Mouse (Mus musculus) kidney, adult 2 months (tissue): ENCODE results near the gene Nectin1. TPM values are rescaled to one million over a fixed set of nuclear protein-coding genes. Genes with fewer than 3 reads are reported as not detected.

Experiments
- DNase-seq: peaks from one replicate; pipeline ENCODE4 v3.0.0; 2021
- H3K27ac ChIP-seq: fragments of 200-500 bp; 2 replicates; pipeline ENCODE4 v1.5.1; 2012; ENCODE audit warnings: low read depth, low read length, control low read depth, inconsistent platforms; ENCODE audit not compliant: insufficient read depth
- H3K27me3 ChIP-seq: fragments of 200-500 bp; replicated peaks from 2 replicates; pipeline ENCODE4 v1.6.1; 2012; ENCODE audit warnings: mild to moderate bottlenecking, moderate library complexity, low read length, inconsistent platforms; ENCODE audit not compliant: control insufficient read depth, insufficient read depth
- H3K36me3 ChIP-seq: fragments of 200-500 bp; 2 replicates; pipeline ENCODE4 v1.6.1; 2012; ENCODE audit warnings: mild to moderate bottlenecking, moderate library complexity, low read length, inconsistent platforms; ENCODE audit not compliant: control insufficient read depth, insufficient read depth
- H3K4me1 ChIP-seq: fragments of 200-500 bp; 2 replicates; pipeline ENCODE4 v1.6.1; 2011; ENCODE audit warnings: low read length; ENCODE audit not compliant: control insufficient read depth, insufficient read depth
- H3K4me3 ChIP-seq: fragments of 200-500 bp; 2 replicates; pipeline ENCODE4 v1.5.1; 2011; ENCODE audit warnings: mild to moderate bottlenecking, low read depth, low read length, control low read depth; ENCODE audit not compliant: insufficient read depth
- CTCF ChIP-seq: fragments of 200-500 bp; conservative IDR thresholded peaks from 2 replicates; pipeline ENCODE4 v1.5.1; 2011; ENCODE audit warnings: low read depth, mild to moderate bottlenecking, control low read depth, low read length, moderate library complexity, mixed read lengths; ENCODE audit not compliant: insufficient read depth, insufficient read length
- POLR2A ChIP-seq: fragments of 200-500 bp; IDR thresholded peaks from one replicate; pipeline ENCODE4 v1.6.1; 2011; ENCODE audit warnings: low read depth, low read length, control low read depth
- WGBS: fragments of 180-500 bp; shearing (Covaris S2); methylation state at CpG from one replicate; pipeline ENCODE4 v1.1.7; 2018; 5-methylcytosine and 5-hydroxymethylcytosine counted together
- polyA plus RNA-seq: library from polyadenylated mRNA; depleted of rRNA; stranded (reverse); fragments of >200 nt; gene quantifications from 2 replicates; pipeline ENCODE4 v1.2.3, GENCODE M21; 2012

Nectin1 gene
- polyA plus RNA-seq, 1 experiment, result 26.5 TPM

DNA sequence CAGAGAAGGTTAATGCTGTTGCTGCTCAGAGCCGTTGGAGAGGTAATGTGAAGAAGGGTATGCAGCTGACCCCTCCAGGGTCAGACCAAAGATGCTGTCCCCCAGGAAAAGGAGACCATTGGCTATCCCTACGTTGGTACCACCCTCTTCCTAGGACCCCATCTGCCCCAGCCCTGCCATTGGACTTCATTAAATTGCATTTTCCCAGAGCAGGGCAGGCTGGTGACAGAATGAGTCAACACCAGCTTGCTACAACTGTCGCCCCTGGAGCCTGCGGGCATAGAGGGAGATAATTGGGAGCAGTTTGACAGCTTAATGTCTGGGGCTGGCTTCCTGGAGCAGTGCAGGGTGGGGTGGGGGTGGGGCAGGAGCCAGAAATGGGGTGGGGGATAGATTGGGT is 25.0 kb downstream of the Nectin1 start:
- no peak for DNase-seq
- Histone ChIP-seq H3K27me3 (no peaks in the 10 kb centered on the region), H3K27ac (no peak overlapping the region), H3K36me3 (no peaks in the 10 kb centered on the region), H3K4me1 (peaks cover 3% of the 10 kb centered on the region; the same call in 1 of the 2 replicates), H3K4me3 (no peak overlapping the region)
- TF ChIP-seq POLR2A (no peak), CTCF (no peak)
- 67% methylated on average over 4 of the region's 4 CpGs for WGBS

DNA sequence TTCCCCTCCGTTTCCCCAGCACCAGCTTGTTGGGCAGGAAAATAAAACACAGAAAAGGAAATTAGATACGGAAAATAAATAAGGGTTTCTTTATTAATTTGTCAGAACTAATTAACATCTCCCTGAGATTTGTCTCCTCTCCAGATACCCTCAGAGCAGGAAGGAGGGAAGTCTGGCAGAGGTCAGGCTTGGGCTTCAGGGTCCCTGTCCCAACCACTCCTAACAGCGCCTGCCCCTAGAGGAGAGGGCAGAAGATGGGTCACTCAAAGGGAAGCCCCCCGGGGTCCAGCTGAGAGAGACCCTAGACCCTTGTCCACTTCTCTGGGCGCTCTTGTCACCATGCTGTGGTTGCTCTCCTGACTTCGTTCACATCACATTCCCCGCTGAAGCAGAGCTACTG is 25.4 kb downstream of the Nectin1 start:
- Histone ChIP-seq H3K36me3 (no peaks in the 10 kb centered on the region), H3K4me3 (no peak overlapping the region), H3K27me3 (no peaks in the 10 kb centered on the region), H3K27ac (no peak overlapping the region), H3K4me1 (peaks cover 3% of the 10 kb centered on the region; the same call in 1 of the 2 replicates)
- TF ChIP-seq POLR2A, result no peak
- TF ChIP-seq CTCF, result no peak
- DNase-seq, result no peak
- WGBS, result 75% methylated on average over 7 of the region's 7 CpGs

GRCm38 (mm10) chr9:43769940-43770339 is 26.2 kb downstream of the Nectin1 start:
- Histone ChIP-seq H3K4me1 (peaks cover 3% of the 10 kb centered on the region; the same call in 1 of the 2 replicates), H3K27ac (no peak overlapping the region), H3K36me3 (no peaks in the 10 kb centered on the region), H3K27me3 (no peaks in the 10 kb centered on the region), H3K4me3 (no peak overlapping the region)
- no peak for TF ChIP-seq CTCF
- no peak for TF ChIP-seq POLR2A
- WGBS, result 70% methylated on average over 4 of the region's 4 CpGs
- DNase-seq, result no peak

DNA sequence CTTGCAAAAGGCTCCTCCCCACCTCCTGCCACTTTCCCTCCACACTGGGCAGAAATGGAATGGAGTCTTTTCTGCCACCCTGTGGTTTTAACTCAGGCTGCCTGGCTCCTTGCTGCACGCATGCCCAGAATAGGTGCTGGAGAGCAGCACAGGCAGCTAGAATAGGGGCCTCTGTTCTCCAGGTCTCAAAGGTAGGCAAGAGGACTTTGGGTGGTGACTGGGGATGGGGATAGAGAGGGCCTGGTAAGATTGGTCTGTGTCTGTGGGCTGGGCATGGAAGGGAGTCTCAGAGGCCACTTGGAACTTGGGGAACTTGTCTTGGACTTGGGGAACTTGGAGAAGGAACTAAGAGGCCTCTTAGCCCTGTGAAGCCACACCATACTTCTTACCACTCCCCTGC is 27.3 kb downstream of the Nectin1 start:
- no peak for TF ChIP-seq CTCF
- no peak for TF ChIP-seq POLR2A
- WGBS, result 68% methylated on average over 1 of the region's 1 CpGs
- Histone ChIP-seq H3K4me1 (peaks cover 10% of the 10 kb centered on the region; the same call in 1 of the 2 replicates), H3K36me3 (no peaks in the 10 kb centered on the region), H3K27ac (no peak overlapping the region), H3K4me3 (no peak overlapping the region), H3K27me3 (no peaks in the 10 kb centered on the region)
- peak; percentile 27 for DNase-seq

GRCm38 (mm10) chr9:43772460-43772859 is 28.7 kb downstream of the Nectin1 start:
- Histone ChIP-seq H3K4me1 (peaks cover 18% of the 10 kb centered on the region; the same call in 1 of the 2 replicates), H3K27ac (no peak overlapping the region), H3K4me3 (no peak overlapping the region), H3K27me3 (no peaks in the 10 kb centered on the region), H3K36me3 (no peaks in the 10 kb centered on the region)
- DNase-seq, result no peak
- no peak for TF ChIP-seq POLR2A
- TF ChIP-seq CTCF, result no peak
- 74% methylated on average over 6 of the region's 6 CpGs for WGBS

- TF ChIP-seq POLR2A (no peak), CTCF (no peak)
- H3K4me1 ChIP-seq, result peaks cover 27% of the 10 kb centered on the region; the same call in 1 of the 2 replicates
- no peaks in the 10 kb centered on the region for H3K27me3 ChIP-seq
- WGBS, result 90% methylated on average over 2 of the region's 2 CpGs
- H3K4me3 ChIP-seq, result no peak overlapping the region
- no peak for DNase-seq
- H3K27ac ChIP-seq, result no peak overlapping the region
- H3K36me3 ChIP-seq, result no peaks in the 10 kb centered on the region
Measured at GRCm38 (mm10) chr9:43773521-43773920, 29.7 kb downstream of the Nectin1 start.

DNA sequence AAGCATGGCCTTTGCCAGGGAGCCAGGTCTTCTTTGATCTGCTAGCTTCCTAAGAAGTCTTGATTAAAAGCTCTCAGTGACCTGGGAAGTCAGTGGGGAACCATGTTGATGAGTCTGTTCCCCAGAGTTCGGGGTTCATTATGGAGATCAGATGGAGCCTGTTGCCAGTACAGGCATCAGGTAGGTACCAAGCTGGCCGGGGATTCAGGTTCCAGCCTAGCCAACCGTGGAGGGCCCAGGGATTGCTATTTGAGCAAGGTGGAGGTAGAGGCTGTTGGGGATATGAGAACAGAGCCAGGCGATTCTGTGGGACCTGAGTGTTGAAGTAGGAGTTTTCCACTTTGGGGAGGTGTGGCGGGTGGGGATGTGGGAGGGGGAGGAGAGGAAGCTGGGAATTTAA is 30.6 kb downstream of the Nectin1 start:
- DNase-seq, result peak; percentile 54
- Histone ChIP-seq H3K4me3 (no peak overlapping the region), H3K27ac (no peak overlapping the region), H3K36me3 (no peaks in the 10 kb centered on the region), H3K27me3 (no peaks in the 10 kb centered on the region), H3K4me1 (peaks cover 27% of the 10 kb centered on the region; the same call in 1 of the 2 replicates)
- TF ChIP-seq CTCF, result no peak
- no peak for TF ChIP-seq POLR2A
- 52% methylated on average over 5 of the region's 5 CpGs for WGBS
